Mouse (Mus musculus): ENCODE results near the gene Cd33. TPM values are rescaled to one million over a fixed set of nuclear protein-coding genes. Genes with fewer than 3 reads are reported as not detected.

The Cd33 gene
- polyA plus RNA-seq, 1 experiment from 2014 or later = 1.1 TPM

DNA sequence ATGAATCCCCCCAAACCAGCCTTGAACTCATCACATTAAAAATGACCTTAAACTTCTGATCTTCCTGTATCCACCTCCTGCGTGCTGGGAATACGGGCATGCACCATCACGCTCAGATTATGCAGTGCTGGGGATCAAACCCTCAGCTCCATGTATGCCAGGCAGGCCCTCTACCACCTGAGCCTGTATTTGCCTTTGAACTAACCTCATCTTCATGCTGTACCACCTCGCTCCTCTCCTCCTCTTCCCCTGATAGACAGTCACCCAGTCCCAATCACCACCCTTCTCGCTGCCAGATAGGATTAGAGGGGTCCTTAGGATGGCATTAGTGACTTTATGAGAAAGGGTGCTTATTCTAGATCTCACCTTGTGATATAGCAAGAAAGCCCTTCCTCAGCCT lies 29.2 kb downstream of the Cd33 start:
- no peak overlapping the region for H3K4me2 ChIP-seq (ENCODE audit: low read length)

DNA sequence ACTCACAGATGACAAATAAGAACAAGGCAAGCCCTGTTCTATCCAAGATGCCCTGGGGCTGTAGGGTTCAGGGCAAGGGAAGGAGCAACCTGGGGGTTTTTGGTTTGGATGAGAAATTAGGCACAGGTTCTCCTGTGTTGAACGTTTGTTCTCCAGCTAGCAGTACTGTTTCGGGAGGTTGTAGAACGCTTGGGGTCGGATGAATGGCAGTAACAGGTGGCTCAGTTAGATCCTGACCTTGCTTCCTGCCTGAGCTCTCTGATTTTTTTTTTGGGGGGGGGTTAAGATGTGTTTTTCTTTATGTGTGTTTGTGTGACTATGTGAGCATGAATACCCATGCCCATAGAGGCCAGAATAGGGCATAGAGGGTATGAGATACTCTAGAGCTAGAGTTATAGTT lies 31.7 kb downstream of the Cd33 start:
- H3K27ac ChIP-seq (replicated peaks in 1 of 2; ENCODE audit: control insufficient read depth in 1 of 2, insufficient read depth in 1 of 2, low read depth in 2 of 2, low read length in 2 of 2) = no peak overlapping the region
- no peaks in the 10 kb centered on the region for H3K9me3 ChIP-seq (ENCODE audit: control insufficient read depth, low read length)
- H3K9ac ChIP-seq (ENCODE audit: low read length) = no peak overlapping the region
- no peak overlapping the region for H3K4me2 ChIP-seq (ENCODE audit: low read length)
- no peaks in the 10 kb centered on the region for H3K36me3 ChIP-seq (ENCODE audit: control insufficient read depth, insufficient read depth, low read length)
- WGBS = 73% methylated on average over 4 of the region's 4 CpGs
- H3K4me1 ChIP-seq (ENCODE audit: control insufficient read depth in 2 of 2, insufficient read depth in 2 of 2, low read length in 2 of 2) = no peaks in the 10 kb centered on the region
- no peak for ATAC-seq (ENCODE audit: insufficient number of reproducible peaks, insufficient read depth, low FRiP score, low read depth)
- no peaks in the 10 kb centered on the region for H3K27me3 ChIP-seq (ENCODE audit: control insufficient read depth, insufficient read depth, low read length)
- H3K4me3 ChIP-seq (ENCODE audit: control insufficient read depth in 1 of 2, insufficient read depth in 1 of 2, low read depth in 1 of 2, low read length in 2 of 2) = no peak overlapping the region

More for the DNA sequence above, 29.2 kb downstream of the Cd33 start:
- Histone ChIP-seq H3K27me3 (ENCODE audit: control insufficient read depth, insufficient read depth, low read length) (no peaks in the 10 kb centered on the region), H3K4me3 (ENCODE audit: control insufficient read depth in 1 of 2, insufficient read depth in 1 of 2, low read depth in 1 of 2, low read length in 2 of 2) (no peak overlapping the region), H3K4me1 (ENCODE audit: control insufficient read depth in 2 of 2, insufficient read depth in 2 of 2, low read length in 2 of 2) (no peaks in the 10 kb centered on the region), H3K36me3 (ENCODE audit: control insufficient read depth, insufficient read depth, low read length) (no peaks in the 10 kb centered on the region), H3K9me3 (ENCODE audit: control insufficient read depth, low read length) (no peaks in the 10 kb centered on the region), H3K9ac (ENCODE audit: low read length) (no peak overlapping the region), H3K27ac (replicated peaks in 1 of 2; ENCODE audit: control insufficient read depth in 1 of 2, insufficient read depth in 1 of 2, low read depth in 2 of 2, low read length in 2 of 2) (no peak overlapping the region)
- WGBS = 72% methylated on average over 5 of the region's 5 CpGs
- no peak for ATAC-seq (ENCODE audit: insufficient number of reproducible peaks, insufficient read depth, low FRiP score, low read depth)

DNA sequence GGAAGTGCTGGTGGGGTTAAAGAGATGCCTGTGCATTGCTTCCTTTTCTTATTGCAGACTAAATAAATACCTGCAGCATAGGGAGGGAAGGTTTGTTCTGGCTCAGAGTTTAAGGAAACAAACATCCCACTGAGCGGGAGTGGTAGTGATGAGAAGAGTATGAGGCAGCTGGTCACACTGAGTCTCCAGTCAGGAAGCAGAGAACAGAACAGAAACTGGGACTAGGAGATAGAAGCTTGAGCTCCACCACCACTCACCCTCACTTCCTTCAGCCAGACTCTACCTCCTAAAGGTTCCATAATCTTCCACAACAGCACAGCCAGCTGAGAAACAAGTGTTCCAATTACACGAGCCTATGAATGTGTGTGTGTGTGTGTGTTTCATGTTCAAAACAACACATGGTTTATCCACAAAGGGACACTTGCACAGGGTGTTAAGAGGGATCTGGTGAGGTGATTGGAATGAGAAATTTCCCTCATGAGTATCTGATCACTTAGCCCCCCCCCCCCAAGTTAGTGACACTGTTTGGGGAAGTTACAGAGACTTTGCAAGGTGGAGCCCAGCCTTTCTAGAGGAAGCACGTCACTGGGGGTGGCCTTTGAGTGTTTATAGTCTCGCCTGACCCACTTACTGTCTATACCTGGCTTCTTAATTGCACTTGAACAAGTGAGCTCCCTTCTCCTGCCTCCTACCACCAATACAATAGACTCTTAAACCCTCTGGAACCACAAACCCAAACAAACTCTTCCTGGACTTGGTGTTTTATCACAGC lies 32.3 kb downstream of the Cd33 start:
- Histone ChIP-seq H3K36me3 (ENCODE audit: control insufficient read depth, insufficient read depth, low read length) (no peaks in the 10 kb centered on the region), H3K27me3 (ENCODE audit: control insufficient read depth, insufficient read depth, low read length) (no peaks in the 10 kb centered on the region), H3K4me3 (ENCODE audit: control insufficient read depth in 1 of 2, insufficient read depth in 1 of 2, low read depth in 1 of 2, low read length in 2 of 2) (no peak overlapping the region), H3K4me2 (ENCODE audit: low read length) (no peak overlapping the region), H3K4me1 (ENCODE audit: control insufficient read depth in 2 of 2, insufficient read depth in 2 of 2, low read length in 2 of 2) (no peaks in the 10 kb centered on the region), H3K9me3 (ENCODE audit: control insufficient read depth, low read length) (no peaks in the 10 kb centered on the region), H3K9ac (ENCODE audit: low read length) (no peak overlapping the region), H3K27ac (replicated peaks in 1 of 2; ENCODE audit: control insufficient read depth in 1 of 2, insufficient read depth in 1 of 2, low read depth in 2 of 2, low read length in 2 of 2) (no peak overlapping the region)
- 47% methylated on average over 4 of the region's 4 CpGs for WGBS
- ATAC-seq (ENCODE audit: insufficient number of reproducible peaks, insufficient read depth, low FRiP score, low read depth) = no peak

DNA sequence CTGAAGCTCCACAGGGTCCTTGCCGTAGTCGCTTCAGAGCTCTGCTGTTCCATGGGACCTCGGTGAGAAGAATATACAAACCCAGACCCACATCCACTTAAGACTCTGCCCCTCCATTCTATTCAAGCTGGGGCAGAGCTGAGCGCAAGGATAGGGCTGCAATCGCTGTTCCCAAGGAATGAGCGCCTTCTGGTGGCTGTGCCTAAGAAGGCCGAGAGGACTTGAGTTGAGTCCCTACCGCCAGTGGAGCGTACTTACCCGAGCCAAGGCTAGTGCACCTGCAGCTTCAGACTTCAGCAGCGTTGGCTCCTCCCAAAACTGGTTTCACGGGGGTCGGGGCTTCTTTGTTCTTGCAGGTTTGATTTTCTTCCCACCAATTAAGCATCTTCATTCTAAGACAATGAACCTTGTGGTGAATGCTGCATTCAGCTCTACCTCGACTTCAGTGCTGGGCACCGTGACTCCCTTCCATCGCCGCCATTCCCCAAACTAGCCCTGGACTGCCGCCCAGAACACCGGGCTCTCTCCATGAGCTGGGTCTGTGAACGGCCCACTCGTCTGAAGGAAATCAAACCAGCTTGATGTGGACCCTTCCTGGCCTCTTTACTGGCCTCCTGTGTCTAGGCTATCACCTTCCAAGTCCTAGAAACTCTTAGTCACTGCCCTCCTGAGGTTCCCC lies 48.7 kb downstream of the Cd33 start:
- no peak overlapping the region for H3K27ac ChIP-seq (replicated peaks in 1 of 2; ENCODE audit: control insufficient read depth in 1 of 2, insufficient read depth in 1 of 2, low read depth in 2 of 2, low read length in 2 of 2)
- WGBS = 17% methylated on average over 21 of the region's 21 CpGs
- no peak for ATAC-seq (ENCODE audit: insufficient number of reproducible peaks, insufficient read depth, low FRiP score, low read depth)
- no peak overlapping the region for H3K4me3 ChIP-seq (ENCODE audit: control insufficient read depth in 1 of 2, insufficient read depth in 1 of 2, low read depth in 1 of 2, low read length in 2 of 2)
- no peaks in the 10 kb centered on the region for H3K36me3 ChIP-seq (ENCODE audit: control insufficient read depth, insufficient read depth, low read length)
- 0 out of 2 replicates have a peak, but pooled peaks cover 4% of the 10 kb centered on the region for H3K9me3 ChIP-seq (ENCODE audit: control insufficient read depth, low read length)
- H3K4me1 ChIP-seq (ENCODE audit: control insufficient read depth in 2 of 2, insufficient read depth in 2 of 2, low read length in 2 of 2) = no peaks in the 10 kb centered on the region
- H3K9ac ChIP-seq (ENCODE audit: low read length) = no peak overlapping the region
- no peak overlapping the region for H3K4me2 ChIP-seq (ENCODE audit: low read length)
- H3K27me3 ChIP-seq (ENCODE audit: control insufficient read depth, insufficient read depth, low read length) = peaks cover 18% of the 10 kb centered on the region

DNA sequence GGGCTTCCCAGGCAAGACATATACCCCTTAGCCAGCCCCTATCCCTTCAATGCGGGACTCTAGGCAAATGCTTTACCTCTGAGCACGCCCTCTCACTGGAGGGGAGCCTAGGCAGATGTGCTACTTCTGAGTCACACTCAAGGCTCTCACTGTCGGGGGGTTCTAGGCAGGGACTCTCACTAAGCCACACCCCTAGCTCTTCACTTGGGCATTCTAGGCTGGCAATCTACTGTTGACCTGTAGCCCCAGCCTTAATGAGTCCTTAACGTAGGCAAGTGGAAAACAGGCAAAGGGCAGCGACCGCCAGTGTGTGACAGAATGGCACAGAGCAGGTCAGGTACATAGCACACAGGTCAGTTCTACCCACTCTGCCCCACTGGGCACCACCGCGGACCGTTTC lies 53.4 kb downstream of the Cd33 start:
- Histone ChIP-seq H3K27me3 (ENCODE audit: control insufficient read depth, insufficient read depth, low read length) (peaks cover 39% of the 10 kb centered on the region), H3K9me3 (ENCODE audit: control insufficient read depth, low read length) (no peaks in the 10 kb centered on the region), H3K4me2 (ENCODE audit: low read length) (no peak overlapping the region), H3K4me1 (ENCODE audit: control insufficient read depth in 2 of 2, insufficient read depth in 2 of 2, low read length in 2 of 2) (peaks cover 0 to 4% of the 10 kb centered on the region in 2 experiments; a peak in 1 of 4 replicates), H3K9ac (ENCODE audit: low read length) (no peak overlapping the region), H3K27ac (replicated peaks in 1 of 2; ENCODE audit: control insufficient read depth in 1 of 2, insufficient read depth in 1 of 2, low read depth in 2 of 2, low read length in 2 of 2) (no peak overlapping the region), H3K4me3 (ENCODE audit: control insufficient read depth in 1 of 2, insufficient read depth in 1 of 2, low read depth in 1 of 2, low read length in 2 of 2) (no peak overlapping the region), H3K36me3 (ENCODE audit: control insufficient read depth, insufficient read depth, low read length) (no peaks in the 10 kb centered on the region)
- no peak for ATAC-seq (ENCODE audit: insufficient number of reproducible peaks, insufficient read depth, low FRiP score, low read depth)
- 53% methylated on average over 9 of the region's 9 CpGs for WGBS

DNA sequence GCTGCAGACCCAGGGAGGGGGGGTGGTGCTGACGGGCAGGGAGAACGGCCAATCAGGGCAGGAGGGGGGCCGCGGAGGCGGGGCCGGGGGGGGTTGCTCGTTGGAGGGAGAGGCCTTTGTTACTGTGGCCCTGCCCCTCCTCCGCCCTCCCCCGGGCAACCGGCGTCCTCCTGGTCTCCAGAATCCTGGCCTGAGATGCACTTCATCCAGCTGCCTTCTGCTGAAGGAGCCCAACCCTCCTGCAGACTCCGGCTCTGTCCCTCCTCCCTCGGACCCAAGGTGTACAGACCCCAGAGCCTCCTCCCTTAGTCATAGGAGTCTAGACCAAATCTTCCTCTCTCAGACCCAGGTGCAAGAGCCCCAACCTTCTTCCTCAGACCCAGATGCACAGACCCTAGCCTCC lies 54.0 kb downstream of the Cd33 start:
- under 1% methylated on average over 12 of the region's 13 CpGs for WGBS
- Histone ChIP-seq H3K9ac (ENCODE audit: low read length) (no peak overlapping the region), H3K4me2 (ENCODE audit: low read length) (peak overlapping the region; percentile 61), H3K27ac (replicated peaks in 1 of 2; ENCODE audit: control insufficient read depth in 1 of 2, insufficient read depth in 1 of 2, low read depth in 2 of 2, low read length in 2 of 2) (no peak overlapping the region), H3K9me3 (ENCODE audit: control insufficient read depth, low read length) (no peaks in the 10 kb centered on the region), H3K4me1 (ENCODE audit: control insufficient read depth in 2 of 2, insufficient read depth in 2 of 2, low read length in 2 of 2) (peaks cover 0 to 4% of the 10 kb centered on the region in 2 experiments; a peak in 1 of 4 replicates), H3K36me3 (ENCODE audit: control insufficient read depth, insufficient read depth, low read length) (no peaks in the 10 kb centered on the region), H3K27me3 (ENCODE audit: control insufficient read depth, insufficient read depth, low read length) (peaks cover 33% of the 10 kb centered on the region), H3K4me3 (ENCODE audit: control insufficient read depth in 1 of 2, insufficient read depth in 1 of 2, low read depth in 1 of 2, low read length in 2 of 2) (peak overlapping the region; percentile 16 to 34; a peak in 2 of 4 replicates)
- 0 out of 2 replicates have a peak, but pooled peaks have one; percentile 29 for ATAC-seq (ENCODE audit: insufficient number of reproducible peaks, insufficient read depth, low FRiP score, low read depth)

DNA sequence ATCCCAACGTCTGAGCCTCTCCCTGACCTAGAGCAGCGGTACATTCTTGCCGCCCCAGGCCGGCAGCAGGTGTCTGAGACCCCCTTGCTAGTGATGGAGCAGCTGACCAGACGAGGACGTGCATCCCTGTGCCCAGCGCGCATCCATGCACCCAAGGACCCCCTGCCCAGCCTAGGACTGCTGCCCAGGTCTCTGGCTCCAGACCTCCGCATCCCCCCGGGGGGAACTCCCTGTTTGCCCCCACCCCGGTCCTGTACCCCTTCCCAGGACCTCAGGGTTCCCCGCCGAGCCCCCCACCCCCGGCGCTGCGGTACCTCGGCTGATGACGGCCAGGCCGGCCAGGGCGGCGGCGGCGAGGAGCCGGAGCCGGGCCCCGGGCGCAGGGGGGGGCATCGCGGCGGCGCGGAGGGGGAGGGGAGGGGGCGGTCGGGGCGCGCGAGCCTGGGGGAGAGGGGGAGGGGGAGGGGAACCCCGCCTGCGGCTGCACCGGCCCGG lies 54.5 kb downstream of the Cd33 start, which contains the start of gene Iglon5:
Gene Iglon5 (minus strand): TSS at position 445 of the 495 bp plus-strand sequence.
- no peaks in the 10 kb centered on the region for H3K9me3 ChIP-seq (ENCODE audit: control insufficient read depth, low read length)
- H3K36me3 ChIP-seq (ENCODE audit: control insufficient read depth, insufficient read depth, low read length) = no peaks in the 10 kb centered on the region
- H3K4me3 ChIP-seq (ENCODE audit: control insufficient read depth in 1 of 2, insufficient read depth in 1 of 2, low read depth in 1 of 2, low read length in 2 of 2) = peak within 1 kb of the TSS; percentile 16 to 34; a peak in 3 of 4 replicates
- H3K27ac ChIP-seq (replicated peaks in 1 of 2; ENCODE audit: control insufficient read depth in 1 of 2, insufficient read depth in 1 of 2, low read depth in 2 of 2, low read length in 2 of 2) = no peak within 1 kb of the TSS
- H3K4me1 ChIP-seq (ENCODE audit: control insufficient read depth in 2 of 2, insufficient read depth in 2 of 2, low read length in 2 of 2) = peaks cover 0 to 4% of the 10 kb centered on the region in 2 experiments; a peak in 1 of 4 replicates
- peaks cover 28% of the 10 kb centered on the region for H3K27me3 ChIP-seq (ENCODE audit: control insufficient read depth, insufficient read depth, low read length)
- WGBS = 2% methylated on average over 19 of the region's 41 CpGs
- 0 out of 2 replicates have a peak, but pooled peaks have one; percentile 44 for ATAC-seq (ENCODE audit: insufficient number of reproducible peaks, insufficient read depth, low FRiP score, low read depth)
- H3K9ac ChIP-seq (ENCODE audit: low read length) = peak within 1 kb of the TSS; percentile 48; the same call in 1 of the 2 replicates
- peak within 1 kb of the TSS; percentile 61 for H3K4me2 ChIP-seq (ENCODE audit: low read length)

Measured in heart, embryonic 14.5 days (tissue).